Mouse (Mus musculus) thymus, adult 18-20 months (tissue): ENCODE measurements around the gene Ppp6r2.

Source experiments
- DNase-seq, 2 experiments: peaks; one replicate each; pipeline ENCODE4 v3.0.0; 2022; ENCODE audit warnings: mixed read lengths in 2 of 2

The Ppp6r2 gene

GRCm38 (mm10) chr15:89182328-89182741 is 29.0 kb upstream of the Ppp6r2 start:
- no peak for DNase-seq

- DNase-seq = no peak
These were observed 28.5 kb upstream of the Ppp6r2 start for GRCm38 (mm10) chr15:89182842-89183241.

DNA sequence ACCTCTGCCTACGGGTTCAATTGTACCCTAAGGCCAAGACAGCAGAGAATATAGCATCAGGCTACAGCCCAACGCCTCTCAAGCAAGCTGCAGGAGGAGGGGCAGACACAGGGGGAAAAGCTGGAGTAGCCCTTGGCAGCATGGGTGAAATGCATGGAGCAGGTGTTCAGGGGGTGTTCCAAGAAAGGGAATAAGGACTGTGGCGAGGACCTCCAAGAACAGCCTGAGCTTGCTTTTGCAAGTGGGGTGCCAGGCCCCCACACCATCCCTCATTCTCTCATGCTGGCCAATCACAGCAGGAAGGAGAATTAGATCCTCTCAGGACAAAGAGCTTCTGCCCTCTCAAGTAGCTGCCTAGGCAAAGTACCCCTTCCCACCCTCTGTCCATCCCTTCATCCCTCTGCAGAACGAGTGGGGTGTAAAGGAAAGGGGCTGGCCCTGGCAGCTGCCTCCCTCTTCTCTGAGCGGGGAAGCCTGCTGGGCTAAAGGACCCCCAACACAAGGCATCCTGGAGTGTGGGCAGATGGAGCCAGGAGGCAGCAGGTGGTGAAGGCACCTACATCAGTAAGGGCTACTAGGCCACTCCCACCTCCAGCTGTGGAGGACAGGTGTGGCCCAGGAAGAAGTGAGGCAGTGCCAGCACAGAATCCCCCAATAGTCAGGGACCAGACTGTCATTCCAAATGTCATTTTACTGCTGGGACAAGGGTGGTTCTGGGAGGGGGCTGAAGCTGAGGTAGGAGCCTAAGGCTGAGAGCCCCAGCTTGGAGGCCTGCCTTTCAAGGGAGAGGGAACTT is 27.0 kb upstream of the Ppp6r2 start:
- DNase-seq = no peak

DNA sequence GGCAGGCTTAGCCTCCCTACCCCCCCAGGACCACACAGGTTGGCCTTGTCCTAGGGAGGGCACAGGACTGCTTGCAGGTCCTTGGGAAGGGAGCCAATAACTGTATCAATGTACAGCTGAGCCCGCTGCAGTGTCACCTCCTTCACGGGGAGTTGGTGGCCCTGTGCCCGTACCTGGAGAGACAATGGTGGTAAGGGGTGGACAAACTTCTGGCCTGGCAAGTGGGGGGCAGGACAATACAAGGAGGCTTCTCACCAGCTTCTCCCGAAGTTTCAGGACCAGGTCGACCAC is 26.5 kb upstream of the Ppp6r2 start:
- no peak for DNase-seq

DNA sequence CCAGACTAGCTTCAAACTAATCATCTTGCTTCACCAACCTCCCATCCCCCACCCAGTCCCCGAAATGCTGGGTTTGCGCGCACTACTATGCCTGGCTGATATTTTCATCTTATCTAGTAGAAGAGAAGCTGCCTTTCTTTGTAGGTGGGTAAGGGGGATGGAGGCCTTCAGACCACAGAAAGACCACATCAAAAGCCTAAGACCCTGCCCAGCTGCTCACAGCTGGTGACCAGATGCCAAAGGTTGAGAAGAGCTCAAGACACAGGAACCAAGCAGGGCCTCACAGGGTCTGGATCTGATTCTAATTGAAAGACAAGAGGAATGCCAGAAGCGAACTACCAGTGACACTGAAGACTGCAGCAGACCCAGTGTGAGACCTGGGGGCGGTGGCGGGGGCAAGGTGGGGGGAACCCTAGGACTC is 16.1 kb upstream of the Ppp6r2 start:
- DNase-seq = no peak

DNA sequence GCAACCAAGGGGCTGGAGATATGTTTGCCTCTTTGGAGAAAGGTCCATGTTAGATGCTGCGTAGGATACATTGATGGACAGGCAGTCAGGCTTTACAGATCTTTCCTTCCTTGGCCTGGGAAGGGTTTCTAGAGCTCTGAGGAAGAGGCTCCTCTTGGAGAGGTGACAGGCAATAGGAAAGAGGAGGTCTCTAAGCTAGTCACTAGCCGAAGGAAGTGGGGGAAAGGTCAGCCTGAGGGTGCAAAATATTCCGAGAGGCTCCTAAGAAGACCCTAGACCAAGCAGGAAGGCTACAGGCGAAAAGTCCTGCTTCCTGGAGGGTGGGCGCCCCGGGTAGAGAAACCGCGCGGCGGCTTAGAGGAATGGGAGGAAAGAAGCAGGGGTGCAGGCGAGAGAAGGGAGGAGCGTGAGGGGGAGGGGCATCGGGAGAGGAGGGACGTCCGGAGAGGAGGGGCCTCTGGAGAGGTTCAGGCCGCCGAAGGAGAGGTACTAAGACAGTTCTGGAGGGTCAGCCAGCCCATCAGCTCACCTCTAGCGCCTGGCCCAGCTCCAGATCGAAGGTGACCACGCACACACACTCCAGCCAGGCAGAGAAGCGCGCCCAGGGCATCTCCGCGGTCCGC is 15.6 kb upstream of the Ppp6r2 start:
- DNase-seq = peak; percentile 84 to 90

DNA sequence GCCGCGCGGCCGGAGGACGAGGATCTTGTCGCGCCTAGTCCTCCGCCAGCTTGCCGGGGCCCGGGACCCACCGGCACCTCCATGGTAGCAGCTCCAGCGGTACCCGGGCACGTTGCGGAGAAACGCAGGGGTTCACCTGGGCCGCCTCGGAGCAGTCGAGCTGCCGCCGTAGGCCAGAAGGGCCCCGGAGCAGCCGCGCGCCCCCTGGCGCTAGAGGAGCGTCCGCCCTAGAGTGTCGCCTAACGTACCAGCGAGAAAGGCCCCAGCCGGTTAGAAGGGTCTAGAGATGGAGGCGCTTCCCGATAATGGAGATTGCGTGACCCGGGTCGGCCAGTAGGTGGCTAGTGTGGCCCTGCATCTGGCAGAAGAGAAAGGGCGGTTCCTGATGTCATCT is 15.0 kb upstream of the Ppp6r2 start, which contains the start of gene Dennd6b:
Gene Dennd6b (minus strand): TSS at position 184 of the 394 bp plus-strand sequence.
- DNase-seq = peak; percentile 94 to 95

DNA sequence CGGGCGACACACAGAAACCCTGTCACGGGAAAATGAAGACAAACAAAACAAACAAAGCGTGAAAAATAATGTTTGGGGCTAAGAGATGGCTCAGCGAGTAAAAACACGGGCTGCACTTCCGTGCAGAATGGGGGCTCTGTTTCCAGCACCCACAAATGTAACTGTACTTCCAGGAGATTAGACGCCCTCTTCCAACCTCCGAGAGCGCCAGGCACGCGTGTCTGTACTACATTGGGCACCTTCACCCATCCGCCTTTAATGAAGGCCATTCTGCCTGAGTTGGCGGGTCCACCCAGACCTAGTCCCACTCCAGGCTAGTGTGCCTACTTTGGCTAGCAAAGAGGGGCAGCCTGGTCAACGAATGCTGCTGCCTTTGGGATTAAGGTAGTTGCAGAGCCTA is 14.3 kb upstream of the Ppp6r2 start:
- no peak for DNase-seq

DNA sequence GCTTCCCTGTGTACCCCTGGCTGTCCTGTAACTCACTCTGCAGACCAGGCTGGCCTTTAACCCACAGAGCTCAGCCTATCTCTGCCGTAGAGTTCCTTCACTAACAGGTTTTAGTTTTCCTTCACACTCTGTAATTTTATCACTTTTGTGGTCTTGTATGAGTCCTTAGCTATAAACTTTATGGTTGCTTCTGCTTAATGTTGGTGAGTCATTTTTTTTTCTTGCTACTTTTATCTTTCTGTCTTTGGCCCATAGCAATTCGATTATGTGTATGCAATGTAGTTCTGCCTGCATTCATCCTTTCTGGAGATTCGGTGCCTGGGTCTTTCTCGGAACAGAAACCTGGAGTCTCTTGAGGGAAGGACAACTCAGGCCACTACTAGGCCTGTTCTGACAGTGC is 3.9 kb upstream of the Ppp6r2 start:
- DNase-seq = no peak

GRCm38 (mm10) chr15:89209886-89210761 is 1.2 kb upstream of the Ppp6r2 start:
- DNase-seq = peak; percentile 48 to 79

- DNase-seq = no peak
These were observed 536 bp downstream of the Ppp6r2 start for GRCm38 (mm10) chr15:89211716-89212461.

DNA sequence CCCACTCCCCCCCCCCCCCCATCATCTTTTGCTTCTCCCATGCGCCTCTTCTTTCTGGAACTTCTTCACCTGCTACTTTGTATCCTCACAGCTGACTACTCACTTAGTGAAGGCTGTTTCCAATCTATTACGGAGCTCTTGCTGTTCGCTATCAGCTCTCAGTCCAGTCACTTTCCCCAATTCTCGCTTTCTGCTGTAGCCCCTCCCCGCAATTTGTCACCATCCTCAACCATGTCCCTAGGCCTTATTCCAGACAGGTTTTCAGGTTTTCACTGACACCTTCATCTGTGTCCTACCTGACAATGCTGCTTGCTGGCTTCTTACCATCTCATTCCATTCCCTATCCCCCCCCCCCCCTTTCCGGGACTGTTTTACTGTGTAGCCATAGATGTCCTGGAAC is 1.1 kb downstream of the Ppp6r2 start:
- no peak for DNase-seq

DNA sequence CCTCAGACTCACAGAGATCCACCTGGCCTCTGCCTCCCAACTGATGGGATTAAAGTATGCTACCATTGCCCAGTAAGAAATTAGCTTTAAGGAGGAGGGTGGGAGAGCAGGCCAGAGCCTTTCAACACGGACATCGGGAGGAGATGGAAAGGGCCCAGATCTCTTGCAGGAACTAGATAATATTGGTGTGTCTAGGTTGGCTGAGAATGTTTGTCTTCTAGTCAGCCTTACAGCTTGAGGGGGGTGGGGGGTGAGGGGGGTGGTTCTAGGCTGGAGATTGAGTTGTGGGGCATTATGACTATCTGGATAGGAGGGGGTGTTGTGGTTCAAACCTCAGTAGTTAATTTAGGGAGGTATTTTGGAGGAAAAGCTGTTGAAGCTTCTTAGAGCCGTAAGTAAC is 2.2 kb downstream of the Ppp6r2 start:
- DNase-seq = no peak

DNA sequence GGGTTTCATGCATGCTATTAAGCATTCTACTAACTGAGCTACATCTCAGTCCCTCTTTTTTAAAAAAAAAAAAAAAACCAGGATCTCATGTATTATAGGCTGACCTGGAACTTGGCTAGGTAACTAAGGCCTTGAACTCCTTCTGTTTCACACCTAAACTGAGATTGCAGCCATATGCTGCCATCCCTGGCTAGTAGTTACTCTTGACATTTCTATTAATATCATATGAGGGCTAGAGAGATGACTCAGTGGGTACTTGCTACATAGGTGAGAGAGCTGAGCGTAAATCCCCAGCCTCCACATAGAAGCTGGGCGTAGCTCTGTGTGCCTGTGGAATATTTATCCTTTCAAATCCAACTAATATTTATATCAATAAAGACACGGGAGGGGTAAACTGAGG is 3.6 kb downstream of the Ppp6r2 start:
- DNase-seq = no peak

- DNase-seq = no peak
These were observed 4.4 kb downstream of the Ppp6r2 start for GRCm38 (mm10) chr15:89215611-89216233.

GRCm38 (mm10) chr15:89233586-89233985 is 22.2 kb downstream of the Ppp6r2 start:
- DNase-seq = no peak

GRCm38 (mm10) chr15:89234052-89234451 is 22.7 kb downstream of the Ppp6r2 start:
- DNase-seq = no peak

DNA sequence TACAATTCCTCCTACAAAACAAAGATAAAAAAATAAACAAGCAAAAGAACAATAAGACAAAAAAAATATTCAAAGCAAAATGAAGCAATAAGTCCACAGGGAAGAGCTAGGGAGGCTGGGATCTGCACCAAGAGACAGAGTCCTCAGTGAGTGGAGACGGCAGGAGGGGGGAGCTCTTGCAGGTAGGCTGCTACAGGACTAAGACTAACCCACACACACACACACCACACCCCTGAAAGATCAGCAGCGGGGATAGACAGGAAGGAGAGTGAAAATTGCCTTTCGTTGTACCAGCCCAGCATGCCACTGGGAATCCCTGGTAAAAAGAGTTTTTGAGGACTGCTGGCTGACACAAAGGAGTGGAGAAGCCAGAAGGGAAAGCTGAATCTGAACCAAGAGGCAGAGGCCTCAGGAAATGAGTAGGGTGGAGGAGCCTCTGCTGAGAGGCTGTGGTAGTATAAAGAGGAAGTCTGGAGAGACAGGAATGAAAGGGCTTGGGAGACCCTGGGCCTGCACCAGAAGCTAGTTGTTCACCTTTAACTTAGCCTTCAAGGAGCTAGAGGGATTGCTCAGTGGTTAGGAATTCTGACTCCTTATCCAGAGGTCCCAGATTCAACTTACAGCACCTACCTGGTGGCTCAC is 28.5 kb downstream of the Ppp6r2 start:
- no peak for DNase-seq

DNA sequence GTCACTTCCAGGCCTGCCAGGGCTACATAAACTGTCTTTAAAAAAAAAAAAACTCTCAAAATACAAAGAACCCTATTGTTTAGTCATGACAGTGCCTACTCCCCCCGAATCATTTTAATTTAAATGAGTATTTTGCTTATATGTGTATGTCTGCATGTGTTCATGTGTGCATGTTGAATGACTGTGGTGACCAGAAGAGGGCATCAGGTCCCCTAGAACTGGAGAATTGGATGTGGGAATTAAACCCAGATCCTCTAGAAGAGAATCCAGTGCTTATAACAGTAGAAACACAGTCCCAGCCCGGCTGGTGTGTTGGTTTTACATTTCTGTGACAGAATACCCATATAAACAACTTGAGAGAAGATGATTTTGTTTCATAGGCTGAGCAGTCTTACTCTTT is 29.7 kb downstream of the Ppp6r2 start:
- DNase-seq = no peak

GRCm38 (mm10) chr15:89249063-89249462 is 37.7 kb downstream of the Ppp6r2 start:
- DNase-seq = no peak

GRCm38 (mm10) chr15:89255330-89255729 is 44.0 kb downstream of the Ppp6r2 start:
- DNase-seq = no peak

DNA sequence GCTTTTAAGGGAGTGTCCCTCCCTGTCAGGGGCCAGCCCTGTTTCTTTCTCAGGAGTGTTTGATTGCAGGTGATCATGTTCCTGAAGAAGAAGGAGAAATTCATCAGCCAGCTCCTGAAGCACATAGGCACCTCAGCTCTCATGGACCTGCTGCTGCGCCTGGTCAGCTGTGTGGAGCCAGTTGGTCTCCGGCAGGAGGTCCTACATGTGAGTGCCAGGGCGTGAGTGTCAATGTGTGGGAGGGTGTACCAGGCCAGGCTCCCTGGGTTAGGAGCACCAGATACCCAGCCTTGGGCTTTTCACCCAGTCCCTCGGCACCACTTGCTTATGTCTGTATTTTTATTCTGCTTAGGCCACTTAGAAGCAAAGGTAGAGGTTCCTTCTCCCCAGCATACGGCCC is 47.6 kb downstream of the Ppp6r2 start:
- no peak for DNase-seq
